Mouse (Mus musculus): ENCODE results near the gene Hdac10. TPM values are rescaled to one million over a fixed set of nuclear protein-coding genes. Genes with fewer than 3 reads are reported as not detected.
A peak's percentile ranks its signal among the peaks of the same experiment; 100 is the strongest.

Gene Hdac10
- polyA plus RNA-seq, 2 experiments, result 18.7 to 38.1 TPM

DNA sequence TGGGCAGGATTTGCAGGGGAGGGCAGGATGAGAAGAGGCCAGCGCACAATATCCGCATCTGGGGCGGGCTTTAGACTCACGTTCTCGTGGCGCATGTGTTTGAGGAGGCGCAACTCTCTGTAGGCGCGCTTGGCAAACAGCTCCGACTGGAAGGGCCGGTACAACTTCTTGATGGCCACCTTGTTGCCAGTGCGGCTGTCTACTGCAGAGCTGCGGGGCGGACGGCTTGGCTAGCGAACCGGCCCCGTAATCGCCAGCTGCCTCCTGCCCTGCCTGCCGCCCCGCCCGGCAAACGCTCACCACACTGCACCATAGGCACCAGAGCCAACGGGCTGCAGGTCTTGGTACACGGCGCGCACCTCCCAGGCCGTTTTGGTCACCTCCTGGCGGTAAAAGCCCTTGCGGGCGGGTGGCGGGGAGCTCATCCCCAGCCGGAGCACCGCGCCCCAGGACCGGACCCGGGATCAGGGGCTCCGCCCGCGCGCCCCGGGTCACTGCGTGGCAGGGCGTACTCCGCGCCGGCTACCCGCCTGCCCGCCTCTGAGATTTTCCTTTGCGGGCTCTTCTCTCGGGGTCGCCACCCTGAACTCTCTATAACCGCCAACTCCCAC lies 11.7 kb upstream of the Hdac10 start:
- Histone ChIP-seq H3K4me3 (replicated peaks; ENCODE audit: low read length) (peak overlapping the region; percentile 49), H3K36me3 (ENCODE audit: control insufficient read depth, insufficient read depth, low read length) (no peaks in the 10 kb centered on the region), H3K27ac (replicated peaks; ENCODE audit: low read depth, low read length) (no peak overlapping the region), H3K4me2 (replicated peaks; ENCODE audit: low read depth, low read length, severe bottlenecking) (peak overlapping the region; percentile 95), H3K9me3 (ENCODE audit: control insufficient read depth, low read length) (no peaks in the 10 kb centered on the region), H3K27me3 (ENCODE audit: control insufficient read depth, insufficient read depth, low read length) (peaks cover 18% of the 10 kb centered on the region), H3K9ac (ENCODE audit: low read depth, low read length, severe bottlenecking) (peak overlapping the region; percentile 47), H3K4me1 (ENCODE audit: control insufficient read depth, insufficient read depth, low read length) (peaks cover 10% of the 10 kb centered on the region; the same call in 1 of the 2 replicates)
- no peak for TF ChIP-seq POLR2A (IDR thresholded peaks at IDR 0.05; ENCODE audit: borderline replicate concordance, extremely low read depth, insufficient read depth, insufficient read length)
- DNase-seq (ENCODE audit: low spot score), result no peak
- WGBS, result under 1% methylated on average over 51 of the region's 53 CpGs
- ATAC-seq (ENCODE audit: low FRiP score, low read depth), result peak; percentile 11; the same call in 1 of the 2 replicates

GRCm38 (mm10) chr15:89138531-89138930 lies 10.0 kb upstream of the Hdac10 start:
- WGBS, result 97% methylated on average over 6 of the region's 6 CpGs
- no peak overlapping the region for H3K4me3 ChIP-seq (replicated peaks; ENCODE audit: low read length)
- TF ChIP-seq POLR2A (IDR thresholded peaks at IDR 0.05; ENCODE audit: borderline replicate concordance, extremely low read depth, insufficient read depth, insufficient read length), result no peak
- no peak for ATAC-seq (ENCODE audit: low FRiP score, low read depth)
- no peaks in the 10 kb centered on the region for H3K36me3 ChIP-seq (ENCODE audit: control insufficient read depth, insufficient read depth, low read length)
- peaks cover 10% of the 10 kb centered on the region; the same call in 1 of the 2 replicates for H3K4me1 ChIP-seq (ENCODE audit: control insufficient read depth, insufficient read depth, low read length)
- no peak overlapping the region for H3K27ac ChIP-seq (replicated peaks; ENCODE audit: low read depth, low read length)
- no peak overlapping the region for H3K4me2 ChIP-seq (replicated peaks; ENCODE audit: low read depth, low read length, severe bottlenecking)
- H3K9ac ChIP-seq (ENCODE audit: low read depth, low read length, severe bottlenecking), result no peak overlapping the region
- DNase-seq (ENCODE audit: low spot score), result no peak
- peaks cover 18% of the 10 kb centered on the region for H3K27me3 ChIP-seq (ENCODE audit: control insufficient read depth, insufficient read depth, low read length)
- H3K9me3 ChIP-seq (ENCODE audit: control insufficient read depth, low read length), result no peaks in the 10 kb centered on the region

DNA sequence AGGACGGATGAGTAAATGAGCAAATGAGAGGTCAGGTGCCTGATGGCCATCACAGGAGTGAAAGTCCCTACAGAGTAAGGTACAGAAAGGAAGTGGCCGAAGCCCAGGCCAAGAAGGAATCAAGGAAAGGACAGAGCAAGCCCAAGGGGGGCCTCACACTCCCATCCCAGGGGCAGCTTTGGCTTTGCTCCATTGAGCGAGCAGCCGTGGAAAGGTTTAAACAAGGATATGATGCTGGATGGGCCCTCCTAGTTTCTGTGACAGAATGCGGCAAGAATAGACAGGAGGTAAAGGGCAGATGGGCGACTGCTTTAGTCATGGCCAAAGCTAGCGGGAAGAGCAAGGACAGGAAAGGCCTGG lies 9.5 kb upstream of the Hdac10 start:
- H3K9me3 ChIP-seq (ENCODE audit: control insufficient read depth, low read length), result no peaks in the 10 kb centered on the region
- no peak for DNase-seq (ENCODE audit: low spot score)
- no peak overlapping the region for H3K9ac ChIP-seq (ENCODE audit: low read depth, low read length, severe bottlenecking)
- H3K4me1 ChIP-seq (ENCODE audit: control insufficient read depth, insufficient read depth, low read length), result peaks cover 10% of the 10 kb centered on the region; the same call in 1 of the 2 replicates
- H3K27me3 ChIP-seq (ENCODE audit: control insufficient read depth, insufficient read depth, low read length), result peaks cover 18% of the 10 kb centered on the region
- ATAC-seq (ENCODE audit: low FRiP score, low read depth), result no peak
- H3K4me2 ChIP-seq (replicated peaks; ENCODE audit: low read depth, low read length, severe bottlenecking), result no peak overlapping the region
- no peak for TF ChIP-seq POLR2A (IDR thresholded peaks at IDR 0.05; ENCODE audit: borderline replicate concordance, extremely low read depth, insufficient read depth, insufficient read length)
- H3K36me3 ChIP-seq (ENCODE audit: control insufficient read depth, insufficient read depth, low read length), result no peaks in the 10 kb centered on the region
- 89% methylated on average over 7 of the region's 7 CpGs for WGBS
- H3K27ac ChIP-seq (replicated peaks; ENCODE audit: low read depth, low read length), result no peak overlapping the region
- no peak overlapping the region for H3K4me3 ChIP-seq (replicated peaks; ENCODE audit: low read length)

- no peak overlapping the region for H3K9ac ChIP-seq (ENCODE audit: low read depth, low read length, severe bottlenecking)
- no peaks in the 10 kb centered on the region for H3K9me3 ChIP-seq (ENCODE audit: control insufficient read depth, low read length)
- WGBS, result 68% methylated on average over 11 of the region's 11 CpGs
- H3K4me3 ChIP-seq (replicated peaks; ENCODE audit: low read length), result no peak overlapping the region
- TF ChIP-seq POLR2A (IDR thresholded peaks at IDR 0.05; ENCODE audit: borderline replicate concordance, extremely low read depth, insufficient read depth, insufficient read length), result no peak
- H3K36me3 ChIP-seq (ENCODE audit: control insufficient read depth, insufficient read depth, low read length), result no peaks in the 10 kb centered on the region
- H3K27me3 ChIP-seq (ENCODE audit: control insufficient read depth, insufficient read depth, low read length), result peaks cover 18% of the 10 kb centered on the region
- H3K4me2 ChIP-seq (replicated peaks; ENCODE audit: low read depth, low read length, severe bottlenecking), result no peak overlapping the region
- DNase-seq (ENCODE audit: low spot score), result no peak
- ATAC-seq (ENCODE audit: low FRiP score, low read depth), result no peak
- no peak overlapping the region for H3K27ac ChIP-seq (replicated peaks; ENCODE audit: low read depth, low read length)
- H3K4me1 ChIP-seq (ENCODE audit: control insufficient read depth, insufficient read depth, low read length), result peaks cover 10% of the 10 kb centered on the region; the same call in 1 of the 2 replicates
Measured at GRCm38 (mm10) chr15:89137378-89138045, 9.0 kb upstream of the Hdac10 start.

DNA sequence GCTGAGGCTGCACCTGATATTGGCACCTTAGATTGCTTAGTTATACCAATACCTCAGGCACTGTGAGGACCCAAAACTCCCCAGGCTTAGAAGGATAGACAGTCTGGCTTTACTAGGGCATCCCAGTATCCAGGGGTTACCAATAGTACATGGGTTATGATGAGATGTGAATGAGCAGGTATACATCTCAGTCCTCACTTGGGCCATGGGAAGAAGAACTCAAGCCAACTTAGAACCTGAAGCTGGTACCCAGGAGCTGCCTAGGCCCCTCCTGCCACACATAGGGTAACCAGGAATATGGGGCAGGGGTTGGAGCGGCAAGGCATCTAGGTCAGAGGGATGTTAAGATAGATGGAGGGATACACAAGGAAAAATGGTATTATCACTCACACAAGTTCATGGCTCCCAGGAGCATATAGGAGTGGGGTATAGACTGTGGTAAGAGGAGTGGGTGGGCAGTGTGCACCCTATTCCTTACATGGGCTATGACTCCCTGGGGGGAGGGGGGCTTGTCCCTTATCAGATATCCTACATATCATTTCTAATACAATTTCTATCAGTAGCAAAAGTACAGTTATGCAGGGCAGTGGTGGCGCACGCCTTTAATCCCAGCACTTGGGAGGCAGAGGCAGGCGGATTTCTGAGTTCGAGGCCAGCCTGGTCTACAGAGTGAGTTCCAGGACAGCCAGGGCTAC lies 8.1 kb upstream of the Hdac10 start:
- Histone ChIP-seq H3K4me3 (replicated peaks; ENCODE audit: low read length) (no peak overlapping the region), H3K27me3 (ENCODE audit: control insufficient read depth, insufficient read depth, low read length) (peaks cover 16% of the 10 kb centered on the region), H3K27ac (replicated peaks; ENCODE audit: low read depth, low read length) (no peak overlapping the region), H3K36me3 (ENCODE audit: control insufficient read depth, insufficient read depth, low read length) (no peaks in the 10 kb centered on the region), H3K9me3 (ENCODE audit: control insufficient read depth, low read length) (no peaks in the 10 kb centered on the region), H3K4me2 (replicated peaks; ENCODE audit: low read depth, low read length, severe bottlenecking) (no peak overlapping the region), H3K9ac (ENCODE audit: low read depth, low read length, severe bottlenecking) (no peak overlapping the region), H3K4me1 (ENCODE audit: control insufficient read depth, insufficient read depth, low read length) (peaks cover 10% of the 10 kb centered on the region; the same call in 1 of the 2 replicates)
- DNase-seq (ENCODE audit: low spot score) (no peak), ATAC-seq (ENCODE audit: low FRiP score, low read depth) (no peak)
- TF ChIP-seq POLR2A (IDR thresholded peaks at IDR 0.05; ENCODE audit: borderline replicate concordance, extremely low read depth, insufficient read depth, insufficient read length), result no peak
- WGBS, result 96% methylated on average over 5 of the region's 5 CpGs
